Mouse (Mus musculus) retina, embryonic 14.5 days (tissue): ENCODE results near the gene Rpp14.
"Not testable (repeated sequence)": the region's sequence is repeated elsewhere in the genome, so short reads cannot be mapped to it uniquely, and the experiment has no call there.

Experiments used
- DNase-seq: peaks from one replicate; pipeline ENCODE4 v3.0.0-alpha.2; 2015; ENCODE audit warnings: low spot score

Gene Rpp14

DNA sequence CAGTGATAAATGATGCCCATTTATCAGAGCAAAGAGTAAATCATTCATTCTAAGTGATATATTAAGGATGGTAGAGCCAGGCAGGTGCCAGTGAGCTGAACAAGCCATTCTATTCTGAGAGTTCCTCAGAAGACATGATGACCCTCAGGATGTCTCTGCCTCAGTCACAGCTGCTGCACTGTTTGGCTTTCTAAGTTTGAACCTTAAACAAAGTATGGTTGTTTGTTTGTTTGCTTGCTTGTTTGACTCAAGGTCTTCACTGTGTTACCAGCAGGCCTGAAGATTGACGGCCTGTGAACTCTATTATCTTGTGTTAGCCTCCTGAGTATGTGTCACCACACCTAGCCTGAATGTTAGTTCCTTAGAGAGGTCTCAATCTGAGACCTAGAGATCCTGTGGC, 34.6 kb downstream of the Rpp14 start:
- no peak for DNase-seq

DNA sequence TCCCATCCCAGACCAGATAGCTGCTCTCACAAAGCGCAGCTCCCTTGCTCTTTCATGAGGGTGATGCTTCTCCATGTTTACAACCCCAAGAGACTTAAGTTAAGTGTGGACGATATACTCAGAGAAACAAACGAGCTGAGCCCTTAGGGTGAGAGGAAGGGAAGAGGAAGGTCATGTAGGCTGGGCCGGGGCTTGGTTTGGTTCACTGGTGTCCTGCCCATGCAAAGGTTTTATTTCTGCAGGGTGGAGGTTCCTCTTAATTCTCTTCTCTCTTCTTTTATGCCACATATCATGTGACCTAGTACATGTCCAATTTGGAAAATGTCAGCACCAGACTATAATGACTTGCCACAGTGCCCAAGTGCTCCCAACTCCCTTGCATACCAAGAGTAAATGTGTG, 35.6 kb downstream of the Rpp14 start:
- no peak for DNase-seq

DNA sequence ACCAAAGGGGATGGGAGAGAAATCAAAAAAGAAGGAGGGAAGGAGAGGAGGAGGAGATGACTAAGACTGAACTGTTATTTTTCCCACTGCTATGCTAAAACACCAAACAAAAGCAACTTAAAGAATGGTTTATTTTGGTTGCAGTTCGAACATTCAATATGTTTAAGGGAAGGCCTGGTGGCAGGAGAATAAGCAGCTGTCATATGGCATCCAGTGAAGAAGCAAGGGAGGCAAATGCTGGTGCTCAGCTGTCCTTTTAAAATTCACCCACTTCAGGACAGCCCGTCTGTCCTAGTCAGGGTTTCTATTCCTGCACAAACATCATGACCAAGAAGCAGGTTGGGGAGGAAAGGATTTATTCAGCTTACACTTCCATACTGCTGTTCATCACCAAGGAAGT, 37.2 kb downstream of the Rpp14 start:
- DNase-seq = no peak

DNA sequence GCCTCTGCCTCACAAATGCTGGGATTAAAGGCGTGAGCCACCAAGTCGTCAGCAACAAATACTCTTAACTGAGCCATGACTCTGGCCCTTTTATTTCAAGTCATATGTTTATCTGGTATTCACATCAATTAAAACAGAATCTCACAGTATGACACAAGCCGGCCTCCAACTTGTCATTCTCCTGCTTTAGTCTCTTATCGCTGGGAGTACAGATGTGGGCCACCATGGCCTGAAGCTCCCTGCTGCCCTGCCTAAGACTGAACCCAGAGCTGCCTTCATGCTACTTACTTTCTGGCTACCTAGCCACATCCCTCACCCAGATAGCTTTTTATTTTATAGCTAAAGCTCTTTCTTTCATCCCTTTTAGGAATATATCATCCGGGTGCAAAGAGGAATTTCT, 39.3 kb downstream of the Rpp14 start:
- no peak for DNase-seq

DNA sequence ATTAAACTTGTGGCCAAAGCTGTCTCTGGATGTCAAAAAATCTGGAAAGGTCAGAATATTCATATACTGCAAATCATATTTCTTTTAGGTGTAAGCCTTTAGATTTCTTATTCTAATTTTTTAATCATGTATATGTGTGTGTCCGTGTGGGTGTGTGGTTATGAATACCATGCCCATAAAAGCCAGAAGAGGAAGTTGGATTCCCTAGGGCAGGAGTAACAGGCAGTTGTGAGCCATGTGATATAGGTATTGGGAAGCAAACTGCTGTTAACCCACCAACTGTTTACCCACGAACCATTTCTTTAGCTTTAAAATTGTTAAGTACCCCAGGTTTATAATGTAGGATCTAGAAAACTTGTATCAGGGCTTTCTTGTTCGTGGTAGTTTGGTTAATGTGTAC, 39.7 kb downstream of the Rpp14 start:
- DNase-seq = no peak

DNA sequence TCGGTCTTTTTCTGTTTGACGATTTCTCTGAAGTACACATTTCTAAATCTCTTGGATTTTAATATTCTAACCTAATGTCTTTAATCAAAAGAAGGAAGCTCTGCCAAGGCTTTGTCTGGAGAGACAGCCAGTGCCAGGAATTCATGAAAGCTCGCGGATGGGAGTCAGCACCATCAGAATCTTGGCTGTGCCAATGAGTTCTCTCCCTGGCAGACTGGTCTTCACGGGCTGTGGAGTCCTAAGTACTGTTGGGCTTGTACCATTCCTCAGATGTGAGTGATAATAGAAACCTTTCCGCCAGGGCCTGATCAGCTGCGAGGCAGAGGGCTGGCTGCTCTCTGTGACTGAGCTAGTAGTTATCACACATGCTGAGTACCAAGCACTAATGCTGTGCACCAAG, 43.0 kb downstream of the Rpp14 start:
- DNase-seq = no peak

DNA sequence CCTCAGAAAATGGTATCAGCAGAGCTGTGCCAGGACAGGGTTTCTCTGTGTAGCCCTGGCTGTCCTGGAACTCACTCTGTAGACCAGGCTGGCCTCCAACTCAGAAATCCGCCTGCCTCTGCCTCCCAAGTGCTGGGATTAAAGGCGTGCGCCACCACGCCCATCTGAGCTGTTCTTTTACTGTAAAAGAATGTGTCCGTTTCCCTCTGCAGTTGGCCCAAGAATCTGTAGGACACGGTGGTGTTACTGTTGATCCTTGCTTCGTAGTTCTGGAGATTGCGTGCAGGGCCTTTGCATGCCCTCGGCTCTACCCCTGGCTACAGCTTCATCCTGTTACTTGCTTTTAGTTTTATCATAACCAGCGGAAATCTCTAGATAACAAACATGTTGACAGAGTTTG, 43.4 kb downstream of the Rpp14 start:
- DNase-seq = not testable (repeated sequence)

DNA sequence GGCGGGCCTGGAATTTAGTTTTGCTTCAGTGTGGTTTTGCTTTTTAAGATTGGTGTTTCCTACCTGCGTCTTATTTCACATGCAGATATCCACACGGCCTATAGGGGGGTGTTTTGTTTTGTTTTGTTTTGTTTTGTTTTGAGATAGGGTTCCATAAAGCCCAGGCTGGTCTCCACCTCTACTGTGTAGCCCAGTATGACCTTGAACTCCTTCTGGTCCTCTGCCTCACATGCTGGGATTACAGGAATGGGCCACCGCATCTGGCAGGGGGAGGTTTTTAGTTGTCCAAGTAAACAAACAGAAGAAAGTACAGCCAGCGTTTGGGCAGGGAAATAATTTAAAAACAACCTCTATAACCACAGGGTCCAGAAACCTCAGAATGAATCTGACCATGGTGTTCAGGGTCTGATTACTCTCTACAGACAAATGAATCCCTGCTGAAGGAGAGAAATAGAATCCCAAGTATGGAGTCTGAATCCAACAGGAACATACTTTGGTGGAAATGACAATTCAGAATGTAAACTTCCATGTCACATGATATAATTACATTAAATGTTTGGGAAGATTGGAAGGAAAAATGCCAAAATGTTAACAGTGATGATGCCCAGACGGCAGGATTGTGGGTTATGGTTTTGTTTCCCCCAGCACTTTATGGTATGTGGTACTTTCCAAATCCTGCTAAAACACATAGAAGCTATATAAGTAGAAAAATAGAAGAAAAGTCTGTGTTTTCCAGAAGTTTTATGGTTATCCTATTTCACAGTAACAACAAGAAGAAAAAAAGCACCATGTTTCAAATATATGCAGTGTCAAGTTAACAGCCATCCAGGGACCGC, 44.1 kb downstream of the Rpp14 start:
- DNase-seq = no peak

DNA sequence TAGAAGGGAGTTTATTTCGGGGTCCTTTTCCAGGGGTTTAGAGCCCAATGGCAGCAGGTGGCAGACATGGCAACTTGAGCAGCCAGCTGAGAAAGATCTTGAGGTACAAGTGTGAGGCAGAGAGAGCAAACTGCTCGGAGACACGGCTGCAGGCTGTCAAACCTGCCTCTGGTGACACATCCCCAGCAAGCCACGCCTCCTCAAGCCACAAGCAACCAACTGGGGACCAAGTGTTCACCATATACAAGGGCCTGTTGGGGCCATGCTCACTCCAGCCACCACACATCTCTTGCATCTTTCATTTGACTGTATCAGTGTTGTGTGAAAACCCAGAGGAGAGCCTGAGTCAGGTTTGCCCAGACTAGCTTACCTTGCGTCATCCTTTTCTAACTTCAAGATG, 47.8 kb downstream of the Rpp14 start:
- no peak for DNase-seq

DNA sequence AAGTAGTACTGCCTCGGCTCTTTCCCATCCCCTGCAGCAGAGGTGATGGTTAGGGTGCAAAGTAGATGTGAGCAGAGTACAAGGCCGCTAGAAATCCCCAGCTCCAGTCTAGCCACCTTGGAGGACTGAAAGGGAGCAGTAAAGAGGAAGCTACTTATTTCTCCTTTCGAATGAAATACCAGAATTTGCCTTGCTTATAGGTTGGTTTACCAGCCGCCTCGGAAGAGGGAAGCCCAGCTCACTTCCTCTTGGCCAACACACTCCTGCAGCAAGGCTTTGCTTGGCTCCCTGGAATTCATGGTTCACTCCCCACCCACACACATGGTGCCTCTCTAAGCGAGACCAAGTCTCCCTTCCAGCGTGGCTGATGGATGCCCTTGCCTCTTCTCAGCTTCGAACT, 52.6 kb downstream of the Rpp14 start:
- no peak for DNase-seq

DNA sequence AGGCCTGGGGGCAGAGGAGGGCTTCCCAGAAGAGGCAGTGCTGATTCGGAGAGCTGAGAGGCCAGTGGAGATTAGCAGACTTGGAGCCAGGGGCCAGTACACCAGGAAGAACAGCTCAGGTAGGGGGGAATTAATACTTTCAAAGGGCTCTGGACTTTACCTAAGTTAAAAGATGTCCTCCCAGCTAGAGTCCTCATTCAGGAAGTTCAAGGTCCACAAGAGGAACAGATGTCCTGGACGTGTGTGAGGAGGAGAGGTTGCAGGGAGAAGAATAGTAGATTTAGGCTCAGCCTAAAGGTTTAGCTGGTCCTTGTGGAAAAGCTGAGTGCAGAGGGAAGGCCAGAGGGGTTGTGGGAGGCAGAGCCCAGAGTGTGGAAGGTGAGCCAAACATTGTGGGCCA, 54.1 kb downstream of the Rpp14 start:
- DNase-seq = no peak

DNA sequence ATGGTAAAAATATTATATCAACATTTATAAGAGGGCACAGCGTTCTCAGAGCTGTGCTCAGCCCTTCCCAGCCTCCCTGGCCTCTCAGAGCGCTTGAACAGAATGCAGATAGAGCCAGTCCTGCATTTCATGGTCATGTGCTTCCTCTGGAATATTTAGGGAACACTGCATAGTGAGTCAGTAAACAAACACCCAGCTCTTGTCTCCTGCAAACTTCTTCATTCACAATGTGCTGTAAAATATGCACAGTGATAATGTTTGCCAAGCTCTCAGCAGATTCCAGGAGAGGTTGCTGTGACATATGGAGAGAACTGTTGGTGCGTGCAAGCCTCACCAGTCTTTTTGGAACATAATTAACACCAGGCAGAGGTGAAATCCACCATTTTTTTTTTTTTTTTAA, 55.0 kb downstream of the Rpp14 start:
- no peak for DNase-seq

DNA sequence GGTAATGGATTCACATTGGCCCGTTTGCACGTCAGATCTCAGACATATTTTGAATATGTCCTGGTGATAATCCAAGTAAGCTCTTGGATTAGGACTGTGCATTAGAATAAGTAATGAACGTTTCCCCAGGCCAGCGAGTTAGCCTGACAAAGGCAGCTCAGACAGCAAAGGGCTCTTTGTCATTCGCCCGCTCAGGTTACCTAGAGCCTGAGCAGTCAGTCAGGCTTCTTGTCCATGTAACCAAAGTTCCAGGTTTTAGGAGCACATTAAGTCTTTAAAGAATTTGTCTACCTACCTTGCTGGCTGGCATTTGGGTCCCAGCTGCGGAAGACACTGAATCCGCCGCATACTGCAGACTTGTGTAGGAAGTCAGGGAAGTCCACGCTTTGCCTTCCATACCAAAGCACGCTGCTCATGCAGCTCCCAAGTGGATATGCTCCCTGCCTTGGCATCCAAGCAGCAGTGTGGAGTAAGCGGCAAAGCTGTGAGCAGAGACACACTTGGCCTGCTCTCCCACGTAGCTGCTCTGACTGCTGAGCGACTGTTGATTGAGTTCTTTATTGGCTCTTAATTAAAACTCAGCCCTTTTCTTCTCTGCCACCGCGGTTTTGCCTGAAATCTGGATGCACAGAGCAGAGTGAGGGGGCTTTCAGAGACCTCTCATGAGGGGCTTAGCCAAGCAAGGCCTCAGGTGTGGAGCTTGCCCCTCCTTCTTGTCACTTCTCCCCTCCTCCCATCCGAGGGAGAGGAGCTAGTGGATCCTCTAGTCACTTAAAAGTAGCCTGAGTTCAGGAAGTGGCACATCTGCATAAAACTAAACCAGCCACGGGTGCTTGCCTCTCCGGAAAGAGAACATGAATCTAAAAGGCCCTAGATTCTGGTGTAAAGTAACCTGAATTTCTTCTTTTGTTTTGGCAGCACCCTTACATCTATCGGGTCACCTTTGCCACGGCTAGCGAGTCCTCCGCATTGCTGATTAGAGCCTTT, 59.9 kb downstream of the Rpp14 start:
- no peak for DNase-seq

DNA sequence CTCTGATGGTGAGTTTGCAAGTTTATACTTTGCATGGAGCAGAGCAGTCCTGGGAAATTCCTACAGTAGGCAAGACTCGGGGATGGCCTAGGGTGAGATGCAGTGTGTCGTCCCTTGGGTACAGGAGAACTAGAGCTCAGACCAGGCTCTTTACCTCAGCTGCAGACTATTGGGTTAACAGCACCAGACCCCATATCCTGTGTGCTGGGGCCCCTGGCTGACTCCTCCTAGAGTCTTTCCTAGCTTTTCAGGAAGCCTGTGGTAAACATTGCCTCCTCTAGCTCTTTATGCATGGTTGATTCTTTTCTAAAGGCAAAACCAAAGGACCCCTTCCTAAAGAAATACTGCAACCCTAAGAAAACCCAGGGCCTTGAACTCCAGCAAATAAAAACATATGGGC, 61.0 kb downstream of the Rpp14 start:
- DNase-seq = no peak
